Mouse (Mus musculus): ENCODE results near the gene Lilra5. TPM values are rescaled to one million over a fixed set of nuclear protein-coding genes. Genes with fewer than 3 reads are reported as not detected.

The Lilra5 gene
- polyA plus RNA-seq, 1 experiment: 0.78 TPM

DNA sequence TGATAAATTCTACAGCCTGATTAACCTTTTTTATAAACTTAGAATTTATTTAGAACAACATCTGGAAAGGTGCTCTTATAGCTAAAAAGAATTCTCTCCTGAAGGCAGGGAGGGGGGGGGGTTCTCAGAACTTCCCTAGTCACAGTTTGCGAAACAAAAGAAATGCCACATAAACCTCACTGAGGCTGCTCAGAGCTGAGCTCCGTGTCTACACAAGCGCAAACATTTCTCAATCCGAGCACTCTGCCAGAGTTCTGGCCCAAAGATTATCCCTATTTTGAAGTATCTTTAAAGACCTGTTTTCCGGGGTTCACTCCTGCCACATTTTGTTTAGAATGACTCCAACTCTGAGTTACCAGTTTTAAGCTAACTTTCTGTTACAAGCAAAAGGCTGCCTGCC is 55.1 kb downstream of the Lilra5 start:
- TF ChIP-seq CTCF (IDR thresholded peaks at IDR 0.05; ENCODE audit: low read depth, low read length): no peak
- TF ChIP-seq POLR2A (IDR thresholded peaks at IDR 0.05; ENCODE audit: borderline replicate concordance, low read depth, low read length): no peak
- Histone ChIP-seq H3K4me1 (ENCODE audit: control insufficient read depth, insufficient read depth, low read length) (peaks cover 7% of the 10 kb centered on the region), H3K27ac (ENCODE audit: insufficient read depth, low read depth, low read length) (peak overlapping the region; percentile 69), H3K4me3 (ENCODE audit: insufficient read depth, low read length) (peak overlapping the region; percentile 35)

Other genes starting within 250 kb of the Lilra5 start
- gene Lair1, start 174.6 kb upstream of the Lilra5 start, polyA plus RNA-seq (2012; ENCODE audit: insufficient read depth, insufficient read length, missing spikeins): 116 and 127 TPM in 2 replicates
- not detected in 2 replicates for gene Ttyh1, start 118.3 kb upstream of the Lilra5 start, polyA plus RNA-seq (2012; ENCODE audit: insufficient read depth, insufficient read length, missing spikeins)
- gene Leng8, start 100.7 kb upstream of the Lilra5 start, polyA plus RNA-seq (2012; ENCODE audit: insufficient read depth, insufficient read length, missing spikeins): 126 and 153 TPM in 2 replicates
- 3.1 and 3.8 TPM in 2 replicates for gene Leng9, start 87.4 kb upstream of the Lilra5 start, polyA plus RNA-seq (2012; ENCODE audit: insufficient read depth, insufficient read length, missing spikeins)
- not detected in 2 replicates for gene Cdc42ep5, start 72.9 kb upstream of the Lilra5 start, polyA plus RNA-seq (2012; ENCODE audit: insufficient read depth, insufficient read length, missing spikeins)
- not detected in 2 replicates for gene Ncr1, start 100.0 kb downstream of the Lilra5 start, polyA plus RNA-seq (2012; ENCODE audit: insufficient read depth, insufficient read length, missing spikeins)
- 0.13 TPM in 1 of 2 replicates, not detected in the other for gene Gp6, start 160.0 kb downstream of the Lilra5 start, polyA plus RNA-seq (2012; ENCODE audit: insufficient read depth, insufficient read length, missing spikeins)
- 6.5 and 7.5 TPM in 2 replicates for gene Rdh13, start 207.9 kb downstream of the Lilra5 start, polyA plus RNA-seq (2012; ENCODE audit: insufficient read depth, insufficient read length, missing spikeins)
- gene Eps8l1, start 222.9 kb downstream of the Lilra5 start, polyA plus RNA-seq (2012; ENCODE audit: insufficient read depth, insufficient read length, missing spikeins): 23.7 and 29.0 TPM in 2 replicates